Mouse (Mus musculus) ES-Bruce4 (cell line): ENCODE data around the gene Acsbg2.

Experiments
- CTCF ChIP-seq: IDR thresholded peaks from one replicate; pipeline ENCODE4 v1.8.1; 2011; ENCODE audit warnings: low read depth, low read length
- EP300 ChIP-seq: IDR thresholded peaks from 2 replicates; pipeline ENCODE4 v1.6.1; 2011; ENCODE audit warnings: low read depth, low read length; ENCODE audit not compliant: insufficient read depth
- POLR2A ChIP-seq: IDR thresholded peaks from one replicate; pipeline ENCODE4 v1.8.1; 2011; ENCODE audit warnings: low read length; ENCODE audit not compliant: insufficient read depth

DNA sequence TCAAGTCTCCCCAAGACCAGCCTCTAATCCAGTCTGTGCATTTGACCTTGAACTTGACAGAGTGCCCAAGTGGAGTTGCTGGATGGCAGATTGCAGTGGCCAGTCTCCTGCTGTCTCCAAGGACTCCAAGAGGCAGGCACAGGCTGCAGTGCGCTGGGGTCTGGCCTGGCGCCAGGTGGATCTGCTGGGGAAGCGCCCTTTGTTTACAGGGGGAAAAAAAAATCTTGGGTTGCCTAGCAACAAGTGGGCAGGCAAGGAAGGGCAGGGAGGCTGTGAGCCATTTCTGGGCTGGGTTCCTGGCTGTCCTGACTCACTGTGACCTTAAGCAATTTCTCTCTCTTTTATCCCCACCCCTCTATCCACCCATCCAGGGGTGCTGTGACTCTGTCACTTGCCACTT, 64.0 kb downstream of the Acsbg2 start:
- TF ChIP-seq POLR2A: no peak
- no peak for TF ChIP-seq EP300
- no peak for TF ChIP-seq CTCF
